ENCODE assay signal across 24 mouse cellular contexts in the genomic region with DNA sequence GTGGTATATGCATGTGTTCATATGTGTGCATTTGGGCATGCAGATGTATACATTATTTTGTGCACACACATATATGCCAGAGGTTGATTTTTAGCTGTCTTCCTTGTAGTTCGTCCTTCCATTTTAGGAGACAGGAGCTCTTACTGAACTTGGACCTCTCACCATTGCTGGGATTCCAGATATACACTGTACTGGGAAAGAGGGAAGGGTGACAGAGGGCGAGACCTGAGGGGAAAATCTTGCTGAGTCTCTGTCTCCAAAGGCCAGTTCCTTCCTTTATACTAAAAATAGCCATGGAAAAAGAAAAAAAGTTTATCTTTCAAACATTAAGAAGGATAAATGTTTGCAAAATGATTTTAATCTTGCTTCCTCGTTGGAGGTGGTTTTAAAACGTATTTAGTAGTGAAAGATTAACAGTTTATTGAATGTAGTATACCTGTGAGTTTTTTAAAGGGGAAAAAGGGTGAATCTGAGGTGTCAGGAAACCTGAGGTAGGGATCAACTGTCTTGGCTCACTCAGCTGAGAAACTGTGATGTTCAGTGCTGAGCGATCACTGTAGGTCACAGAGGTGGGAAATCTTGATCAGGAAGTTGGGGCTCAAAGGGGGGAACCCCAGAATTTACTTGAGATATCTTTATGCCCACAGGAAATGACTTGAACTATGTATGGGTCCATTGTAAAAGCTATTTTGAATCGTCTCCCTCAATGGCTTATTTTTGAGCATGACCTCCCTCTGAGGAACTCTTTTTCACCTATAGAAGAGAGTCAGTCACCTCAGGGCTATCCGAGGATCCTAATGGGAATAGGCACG. TPM values are rescaled to one million over a fixed set of nuclear protein-coding genes. Genes with fewer than 3 reads are reported as not detected.
DNase-seq lines count a peak whose midpoint lies in the region; ATAC-seq and TF ChIP-seq lines count a peak whose summit lies in the region.
"Had no signal": no experiment of that assay in that cellular context is flagged by ENCODE, and none has a peak within 500 bp of the region (broad histone marks: within the 10 kb centered on the region; RNA-seq: fewer than 3 reads in every experiment).

No protein-coding gene starts in this region.

- no peaks in the 10 kb centered on the region for H3K9me3 ChIP-seq in liver, embryonic 12.5 days (replicated peaks)
- H3K9me3 ChIP-seq in MEL (replicated peaks; ENCODE audit: insufficient read depth, low read length): no peaks in the 10 kb centered on the region
- H3K9me3 ChIP-seq: forebrain, embryonic 15.5 days; hindbrain, embryonic 12.5 days; kidney, embryonic 15.5 days; limb, embryonic 10.5 days; neural tube, embryonic 13.5 days had no signal

- no peak overlapping the region for H3K4me3 ChIP-seq in liver, adult 2 months (ENCODE audit: insufficient read depth, low read depth, low read length)
- H3K4me3 ChIP-seq in liver, embryonic 12.5 days: no peak overlapping the region
- H3K4me3 ChIP-seq in MEL (ENCODE audit: control insufficient read depth in 1 of 2, insufficient read depth in 1 of 2, low read depth in 2 of 2, low read length in 2 of 2): no peak overlapping the region
- H3K4me3 ChIP-seq: erythroblast, embryonic 14.5 days; forebrain, embryonic 15.5 days; heart, adult 2 months; hindbrain, embryonic 12.5 days; kidney, embryonic 15.5 days; left cerebral cortex, adult 2 months; limb, embryonic 10.5 days; neural tube, embryonic 13.5 days had no signal

- TF ChIP-seq POLR2A in liver, adult 2 months (IDR thresholded peaks at IDR 0.05; ENCODE audit: extremely low read depth, insufficient read depth, low read length): no peak
- no peak for TF ChIP-seq POLR2A in MEL (IDR thresholded peaks at IDR 0.05; ENCODE audit: control insufficient read depth in 1 of 2, insufficient read depth in 1 of 2, low read depth in 1 of 2, low read length in 2 of 2, poor library complexity in 1 of 2)

- no peaks in the 10 kb centered on the region for H3K36me3 ChIP-seq in liver, adult 2 months (ENCODE audit: control insufficient read depth, insufficient read depth, low read length)
- peaks cover 5% of the 10 kb centered on the region; the same call in 1 of the 2 replicates for H3K36me3 ChIP-seq in liver, embryonic 12.5 days
- peaks cover 0 to 20% of the 10 kb centered on the region in 2 experiments; a peak in 2 of 4 replicates for H3K36me3 ChIP-seq in MEL (ENCODE audit: control insufficient read depth in 1 of 2, insufficient read depth in 2 of 2, low read length in 2 of 2)
- H3K36me3 ChIP-seq: forebrain, embryonic 15.5 days; hindbrain, embryonic 12.5 days; kidney, embryonic 15.5 days; neural tube, embryonic 13.5 days had no signal

- no peaks in the 10 kb centered on the region for H3K27me3 ChIP-seq in liver, adult 2 months (ENCODE audit: control insufficient read depth, insufficient read depth, low read length)
- no peaks in the 10 kb centered on the region for H3K27me3 ChIP-seq in liver, embryonic 12.5 days (replicated peaks)
- H3K27me3 ChIP-seq in MEL (ENCODE audit: control insufficient read depth in 1 of 2, insufficient read depth in 2 of 2, low read length in 2 of 2): no peaks in the 10 kb centered on the region
- H3K27me3 ChIP-seq: CH12.LX; forebrain, embryonic 15.5 days; hindbrain, embryonic 12.5 days; kidney, embryonic 15.5 days; neural tube, embryonic 13.5 days had no signal

- H3K4me2 ChIP-seq in liver, embryonic 12.5 days: no peak overlapping the region
- H3K4me2 ChIP-seq: forebrain, embryonic 15.5 days; hindbrain, embryonic 12.5 days; kidney, embryonic 15.5 days; liver, embryonic 11.5 days; midbrain, embryonic 11.5 days; neural tube, embryonic 13.5 days had no signal

- ATAC-seq in liver, embryonic 12.5 days: no peak
- ATAC-seq in inflammation-experienced regulatory T-cells, adult 6 months: peak; percentile 85
- ATAC-seq in frontal cortex, adult (ENCODE audit: low TSS enrichment): no peak
- ATAC-seq: forebrain, embryonic 15.5 days had no signal

- H3K27ac ChIP-seq in liver, adult 2 months (replicated peaks; ENCODE audit: insufficient read depth, low read depth, low read length): no peak overlapping the region
- H3K27ac ChIP-seq in liver, embryonic 12.5 days: no peak overlapping the region
- no peak overlapping the region for H3K27ac ChIP-seq in MEL (ENCODE audit: control insufficient read depth, low read depth, low read length)
- H3K27ac ChIP-seq: forebrain, embryonic 15.5 days; heart, adult 2 months; hindbrain, embryonic 12.5 days; kidney, embryonic 15.5 days; left cerebral cortex, adult 2 months; limb, embryonic 10.5 days; neural tube, embryonic 13.5 days had no signal

- TF ChIP-seq CTCF in liver, adult 2 months (IDR thresholded peaks at IDR 0.05; ENCODE audit: low read depth, low read length): no peak
- TF ChIP-seq CTCF in MEL (IDR thresholded peaks at IDR 0.05 in 2 of 3, conservative IDR thresholded peaks at IDR 0.05 in 1 of 3; ENCODE audit: control insufficient read depth in 1 of 3, insufficient read depth in 1 of 3, low read depth in 2 of 3, low read length in 3 of 3, poor library complexity in 1 of 3, severe bottlenecking in 1 of 3): no peak

- no peak; a peak in 1 of 4 replicates for TF ChIP-seq EP300 in MEL (IDR thresholded peaks at IDR 0.05; ENCODE audit: low read depth in 1 of 2, low read length in 2 of 2)

- H3K79me2 ChIP-seq in liver, adult 2 months (ENCODE audit: control insufficient read depth, insufficient read depth, low read length): peaks cover 3% of the 10 kb centered on the region; the same call in 1 of the 2 replicates
- peaks cover 61% of the 10 kb centered on the region for H3K79me2 ChIP-seq in MEL (ENCODE audit: control insufficient read depth, insufficient read depth, low read length, poor library complexity)

- H3K4me1 ChIP-seq in liver, adult 2 months (ENCODE audit: control insufficient read depth, insufficient read depth, low read length): peaks cover 15% of the 10 kb centered on the region
- peaks cover 36% of the 10 kb centered on the region for H3K4me1 ChIP-seq in liver, embryonic 12.5 days
- H3K4me1 ChIP-seq in MEL (ENCODE audit: control insufficient read depth in 1 of 2, insufficient read depth in 2 of 2, low read length in 2 of 2): peaks cover 9 to 13% of the 10 kb centered on the region in 2 experiments
- H3K4me1 ChIP-seq: limb, embryonic 10.5 days had no signal

- peak; percentile 34 for DNase-seq in liver, adult 2 months (ENCODE audit: extremely low read depth, low read depth, low spot score)
- DNase-seq in MEL (ENCODE audit: low read depth, low spot score): peak; percentile 19
- DNase-seq in adrenal gland, adult 2 months: no peak
- DNase-seq in testis, postnatal 10 days (ENCODE audit: low spot score): no peak
- DNase-seq: cerebellum, adult 8-10 months; heart, adult 2 months; heart, postnatal 10 days; kidney, postnatal 4 days; layer of hippocampus, adult 9-11 months; lung, adult 2 months; lung, postnatal 4 days had no signal

- 15% methylated on average over 8 of the region's 8 CpGs for WGBS in liver, adult 2 months
- WGBS in liver, embryonic 12.5 days (ENCODE audit: insufficient replicate concordance): 28% methylated on average over 8 of the region's 8 CpGs

- TF ChIP-seq RAD21 in MEL (IDR thresholded peaks at IDR 0.05; ENCODE audit: low read depth, low read length): no peak

- H3K9ac ChIP-seq in liver, adult 2 months (ENCODE audit: low read depth, low read length): no peak overlapping the region
- H3K9ac ChIP-seq in liver, embryonic 12.5 days: no peak overlapping the region
- no peak overlapping the region for H3K9ac ChIP-seq in MEL (ENCODE audit: control insufficient read depth, low read depth, low read length, poor library complexity, severe bottlenecking)
- H3K9ac ChIP-seq: forebrain, embryonic 15.5 days; hindbrain, embryonic 12.5 days; kidney, embryonic 15.5 days; neural tube, embryonic 13.5 days had no signal

TF ChIP-seq in MEL, 35 proteins besides CTCF, POLR2A, EP300 and RAD21:
- no peak for TF ChIP-seq TBP (IDR thresholded peaks at IDR 0.05; ENCODE audit: low read depth, low read length)
- TF ChIP-seq ZMIZ1 (IDR thresholded peaks at IDR 0.05; ENCODE audit: low read depth, low read length): no peak
- TF ChIP-seq POLR2AphosphoS5 (IDR thresholded peaks at IDR 0.05; ENCODE audit: borderline replicate concordance, low read depth, low read length): no peak
- no peak for TF ChIP-seq ELF1 (IDR thresholded peaks at IDR 0.05; ENCODE audit: low read depth, low read length)
- TF ChIP-seq RCOR1 (IDR thresholded peaks at IDR 0.05; ENCODE audit: low read depth, low read length): no peak
- no peak for TF ChIP-seq MAFK (IDR thresholded peaks at IDR 0.05; ENCODE audit: borderline replicate concordance, low read depth, low read length)
- no peak for TF ChIP-seq MEF2A (IDR thresholded peaks at IDR 0.05; ENCODE audit: extremely low read depth, insufficient replicate concordance, low read depth, low read length, poor library complexity, severe bottlenecking)
- no peak for TF ChIP-seq E2F4 (IDR thresholded peaks at IDR 0.05; ENCODE audit: borderline replicate concordance, low read depth, low read length)
- TF ChIP-seq ZKSCAN1 (IDR thresholded peaks at IDR 0.05; ENCODE audit: low read depth, low read length): no peak
- no peak for TF ChIP-seq SIN3A (IDR thresholded peaks at IDR 0.05; ENCODE audit: low read length)
- TF ChIP-seq NRF1 (IDR thresholded peaks at IDR 0.05; ENCODE audit: insufficient read depth, low read depth, low read length, poor library complexity, severe bottlenecking): no peak
- TF ChIP-seq CHD2 (IDR thresholded peaks at IDR 0.05; ENCODE audit: low read length): no peak
- TF ChIP-seq ZNF384 (IDR thresholded peaks at IDR 0.05; ENCODE audit: low read depth, low read length): no peak
- TF ChIP-seq MYC (IDR thresholded peaks at IDR 0.05; ENCODE audit: low read depth, low read length): no peak
- no peak for TF ChIP-seq ETS1 (IDR thresholded peaks at IDR 0.05; ENCODE audit: low read depth, low read length)
- TF ChIP-seq HCFC1 (IDR thresholded peaks at IDR 0.05; ENCODE audit: low read depth, low read length): no peak
- TF ChIP-seq JUND (IDR thresholded peaks at IDR 0.05; ENCODE audit: low read depth, low read length): no peak
- TF ChIP-seq GATA1 (IDR thresholded peaks at IDR 0.05; ENCODE audit: low read depth, low read length): no peak
- TF ChIP-seq TAL1 (IDR thresholded peaks at IDR 0.05; ENCODE audit: low read length): no peak
TF ChIP-seq in MEL: peak in this region for 0.

RNA-seq across cellular contexts. Expression of a gene that starts 6.7 kb away (rescaled TPM):
- total RNA-seq in liver, adult 2 months (2014; rRNA removed): 16.2 and 21.7 TPM in 2 replicates
- polyA plus RNA-seq in liver, adult 2 months (2012; rRNA removed): 9.9 and 10.2 TPM in 2 replicates
- 27.1 and 27.9 TPM in 2 replicates for polyA plus RNA-seq in liver, embryonic 12.5 days (2016; fragmentation: Nextera tagmentation; extraction: Ambion mirVana)
- total RNA-seq in MEL (2012; rRNA removed): 17.1 and 23.0 TPM in 2 replicates
- 10 to 100 TPM; 27.6 to 42.5 TPM for polyA plus RNA-seq in MEL (2012; ENCODE audit: insufficient read depth in 1 of 2, insufficient read length in 2 of 2, low read depth in 1 of 2, low replicate concordance in 2 of 2, missing spikeins in 1 of 2)
- 10 to 100 TPM; 25.4 to 31.4 (median 27.7) TPM for polyA plus RNA-seq in inflammation-experienced regulatory T-cells, adult 6 months (2017; shearing (Covaris generic))
- 10 to 100 TPM; 73.4 to 75.1 TPM for total RNA-seq in adrenal gland, adult 2 months (2021)
- polyA plus RNA-seq in adrenal gland, adult 2 months (2012; rRNA removed): 10.6 and 12.9 TPM in 2 replicates

Comparison
In these comparisons a context has a peak if more than half of its experiments do, and no peak if none do; other contexts are left out.
1. DNase-seq: peak in liver, adult 2 months (single experiment) and MEL (single experiment); none in adrenal gland, adult 2 months (single experiment) and testis, postnatal 10 days (single experiment).